Mouse (Mus musculus): ENCODE measurements around the gene Hmgn3. TPM values are rescaled to one million over a fixed set of nuclear protein-coding genes. Genes with fewer than 3 reads are reported as not detected.

The Hmgn3 gene
- polyA plus RNA-seq (2017; shearing (Covaris generic)): 5.8 TPM

DNA sequence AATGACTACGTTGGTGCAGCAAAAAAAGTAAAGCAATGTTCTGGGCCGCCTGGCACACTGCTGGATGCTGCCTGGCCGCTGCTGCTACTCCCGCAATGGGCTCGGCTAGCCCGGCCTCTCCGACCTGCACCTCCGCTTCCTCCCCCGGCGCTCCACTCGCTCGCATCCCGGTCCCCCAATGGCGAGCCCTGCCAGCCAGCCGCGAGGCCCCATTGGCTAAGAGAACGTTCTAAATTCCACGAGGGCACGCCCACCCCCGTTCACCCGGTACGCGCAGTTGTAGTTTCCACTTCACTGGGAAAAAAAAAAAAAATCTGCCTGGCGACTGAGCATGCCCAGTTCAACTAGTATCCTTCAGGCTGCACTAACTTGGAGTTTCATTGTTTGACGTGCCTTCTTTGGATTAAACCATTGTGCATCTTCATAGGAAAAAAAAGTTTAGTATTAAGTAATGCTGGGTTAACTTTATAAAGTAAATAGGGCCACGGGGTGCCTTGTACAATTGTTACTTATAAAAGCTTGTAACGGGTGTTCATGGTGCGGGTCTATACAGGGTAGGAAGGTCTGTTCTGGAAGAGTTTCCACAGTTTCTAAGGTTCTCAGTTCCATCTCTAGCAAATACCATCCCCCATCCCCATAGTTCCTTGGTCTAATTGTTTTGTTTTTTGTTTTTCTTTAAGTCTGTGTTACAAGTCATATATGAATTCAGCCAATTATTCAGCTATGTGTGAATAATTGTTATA, at the start of gene Hmgn3:
Hmgn3 (minus strand) TSS at position 240 of the 743 bp plus-strand sequence.

Other genes with a start within 250 kb of the Hmgn3 start
- gene Phip, start 171.2 kb downstream of the Hmgn3 start, polyA plus RNA-seq (2017; shearing (Covaris generic)): 123 TPM

Data from effector memory CD4-positive, alpha-beta T cell, adult 5 months (primary cell).